Mouse (Mus musculus) layer of hippocampus, adult 2 months (tissue): Measurements from ENCODE around the gene Anks1b. TPM values are rescaled to one million over a fixed set of nuclear protein-coding genes. Genes with fewer than 3 reads are reported as not detected.

Experiments
- DNase-seq, 2 experiments: peaks; one replicate each; pipeline ENCODE4 v3.0.0; 2022; ENCODE audit warnings: low spot score in 2 of 2
- H3K27ac ChIP-seq: fragments of 200-600 bp; 2 replicates; pipeline ENCODE4 v1.8.1; 2022
- H3K4me3 ChIP-seq: fragments of 200-600 bp; 2 replicates; pipeline ENCODE4 v1.8.1; 2022; ENCODE audit warnings: mild to moderate bottlenecking
- CTCF ChIP-seq: fragments of 200-600 bp; conservative IDR thresholded peaks from 2 replicates; pipeline ENCODE4 v1.8.1; 2022; ENCODE audit warnings: antibody characterized with exemption, mild to moderate bottlenecking, moderate library complexity
- total RNA-seq, 2 experiments: library from RNA; stranded (reverse); gene quantifications; 2 replicates each; pipeline ENCODE4 v1.2.3; 2021

Anks1b gene
- total RNA-seq, 2 experiments from 2014 or later, result 540 to 541 TPM

DNA sequence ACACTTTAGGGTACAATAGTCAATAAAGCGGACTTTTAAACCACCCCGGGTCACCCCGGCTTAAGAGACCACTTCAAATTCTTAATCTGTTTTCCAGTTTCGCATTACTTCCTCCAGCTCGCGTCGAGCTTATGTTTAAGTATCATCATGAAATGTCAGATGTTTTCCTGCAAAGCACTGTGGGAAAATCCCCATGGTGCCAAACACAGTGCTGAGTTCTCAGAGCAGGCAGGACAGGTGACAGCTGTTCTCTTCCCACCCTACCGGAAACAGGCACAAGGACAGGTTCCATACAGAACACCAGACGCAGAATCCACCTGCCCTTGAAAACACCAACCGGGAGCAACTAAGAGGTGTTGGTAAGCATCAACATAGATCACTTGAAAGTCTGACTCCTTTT is 856.2 kb downstream of the Anks1b start:
- no peak for TF ChIP-seq CTCF
- no peak for DNase-seq
- no peak overlapping the region for H3K4me3 ChIP-seq
- H3K27ac ChIP-seq, result peak overlapping the region; percentile 70

GRCm38 (mm10) chr10:90732823-90733222 is 859.5 kb downstream of the Anks1b start:
- peak overlapping the region; percentile 46; the same call in 1 of the 2 replicates for H3K27ac ChIP-seq
- H3K4me3 ChIP-seq, result no peak overlapping the region
- TF ChIP-seq CTCF, result no peak
- DNase-seq, result no peak

DNA sequence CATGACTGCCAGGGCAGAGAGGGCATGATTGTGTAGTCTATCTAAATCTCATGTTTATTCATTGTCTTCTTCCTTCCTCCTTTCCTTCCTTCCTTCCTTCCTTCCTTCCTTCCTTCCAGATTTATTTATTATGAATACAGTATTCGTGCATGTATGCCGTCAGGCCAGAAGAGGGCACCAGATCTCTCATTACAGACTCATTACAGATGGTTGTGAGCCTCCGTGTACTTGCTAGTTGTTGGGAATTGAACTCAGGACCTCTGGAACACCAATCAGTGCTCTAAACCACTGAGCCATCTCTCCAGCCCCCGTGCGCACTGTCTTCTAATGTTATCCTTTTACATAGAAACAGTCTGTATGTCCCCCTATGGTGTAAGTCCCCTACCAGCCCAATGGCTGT is 860.3 kb downstream of the Anks1b start:
- DNase-seq, result no peak
- H3K27ac ChIP-seq, result peak overlapping the region; percentile 46; the same call in 1 of the 2 replicates
- H3K4me3 ChIP-seq, result no peak overlapping the region
- peak; percentile 79 for TF ChIP-seq CTCF

GRCm38 (mm10) chr10:90738475-90738874 is 865.2 kb downstream of the Anks1b start:
- Histone ChIP-seq H3K27ac (no peak overlapping the region), H3K4me3 (no peak overlapping the region)
- DNase-seq, result no peak
- TF ChIP-seq CTCF, result no peak

- peak; percentile 58 for TF ChIP-seq CTCF
- Histone ChIP-seq H3K4me3 (no peak overlapping the region), H3K27ac (peak overlapping the region; percentile 61; the same call in 1 of the 2 replicates)
- DNase-seq, result no peak
These were observed 867.6 kb downstream of the Anks1b start for GRCm38 (mm10) chr10:90740956-90741355.

GRCm38 (mm10) chr10:90751889-90752288 is 878.6 kb downstream of the Anks1b start:
- TF ChIP-seq CTCF, result no peak
- Histone ChIP-seq H3K27ac (peak overlapping the region; percentile 86), H3K4me3 (no peak overlapping the region)
- DNase-seq, result no peak

- peak; percentile 68 to 84 for DNase-seq
- Histone ChIP-seq H3K4me3 (no peak overlapping the region), H3K27ac (peak overlapping the region; percentile 86)
- TF ChIP-seq CTCF, result peak; percentile 27
These were observed 879.8 kb downstream of the Anks1b start for GRCm38 (mm10) chr10:90753106-90753505.

GRCm38 (mm10) chr10:90757773-90758172 is 884.5 kb downstream of the Anks1b start:
- Histone ChIP-seq H3K4me3 (no peak overlapping the region), H3K27ac (peak overlapping the region; percentile 6; the same call in 1 of the 2 replicates)
- DNase-seq, result no peak
- TF ChIP-seq CTCF, result no peak

- H3K4me3 ChIP-seq, result no peak overlapping the region
- 0 out of 2 replicates have a peak overlapping the region, but pooled peaks have one; percentile 25 for H3K27ac ChIP-seq
- no peak for DNase-seq
- TF ChIP-seq CTCF, result no peak
These were observed 886.6 kb downstream of the Anks1b start for GRCm38 (mm10) chr10:90759929-90760328.

DNA sequence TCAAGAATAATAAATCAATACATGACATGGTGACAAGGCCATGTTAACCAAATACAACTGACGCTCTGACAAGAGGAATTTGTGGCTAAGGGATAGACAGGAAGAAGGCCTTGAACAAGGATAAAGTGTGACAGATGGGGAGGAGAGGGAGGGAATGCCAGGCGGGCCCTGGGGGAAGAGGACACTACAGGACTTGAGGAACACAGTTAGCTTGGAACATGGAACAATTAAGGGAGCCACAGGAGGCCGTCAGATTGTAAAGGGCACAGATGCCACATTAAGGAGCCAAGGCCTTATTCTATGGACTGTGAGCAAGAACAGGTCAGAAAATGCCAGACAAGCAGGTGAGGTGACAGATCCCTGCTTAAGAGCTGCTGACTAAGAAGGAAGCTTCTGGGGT is 893.0 kb downstream of the Anks1b start:
- no peak overlapping the region for H3K4me3 ChIP-seq
- no peak overlapping the region for H3K27ac ChIP-seq
- no peak for DNase-seq
- TF ChIP-seq CTCF, result no peak

DNA sequence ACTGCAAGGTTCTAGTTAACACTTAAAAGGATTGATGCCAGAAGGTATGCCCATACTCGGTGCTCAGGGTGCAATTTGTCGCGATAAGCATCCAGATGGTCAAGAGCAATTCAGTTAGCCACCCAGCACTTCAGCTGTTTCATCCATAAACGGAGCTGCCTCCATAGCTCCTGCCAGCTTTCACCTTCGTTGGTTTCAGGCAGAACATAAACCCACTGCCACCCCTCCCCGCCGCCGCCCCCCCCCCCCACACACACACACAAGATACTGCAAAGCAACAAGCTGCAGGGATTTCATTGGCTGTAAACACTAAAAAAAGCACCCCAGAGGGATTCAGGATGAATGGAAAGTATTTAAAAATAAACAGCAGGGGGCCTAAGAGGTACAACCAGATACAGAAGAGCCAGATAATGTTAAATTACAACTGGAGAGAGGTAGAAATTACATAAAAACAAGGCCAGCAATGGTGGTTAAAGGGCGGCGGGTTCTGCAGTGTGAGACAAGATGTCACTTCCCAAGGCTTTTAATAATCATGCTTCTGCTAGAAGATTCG is 897.2 kb downstream of the Anks1b start:
- no peak for DNase-seq
- Histone ChIP-seq H3K27ac (peak overlapping the region; percentile 65; the same call in 1 of the 2 replicates), H3K4me3 (no peak overlapping the region)
- TF ChIP-seq CTCF, result peak; percentile 55

DNA sequence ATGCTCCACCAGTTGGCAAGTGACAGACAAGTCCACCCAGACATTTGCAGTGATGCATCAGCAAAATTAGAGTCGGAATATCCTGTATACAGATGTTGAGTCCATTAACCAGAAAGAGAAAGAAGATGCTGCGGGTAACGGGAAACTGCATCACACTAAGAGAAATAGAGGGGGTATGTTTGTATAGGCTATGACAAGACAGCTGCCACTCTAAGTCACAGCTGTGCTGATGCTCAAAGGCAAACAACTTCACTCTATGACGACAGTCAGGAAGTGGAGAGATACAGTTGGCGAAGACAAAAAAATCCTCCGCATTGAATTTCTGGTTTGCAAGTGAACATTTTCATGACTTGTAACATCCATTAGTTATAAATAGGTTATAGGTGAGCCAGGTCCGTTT is 897.7 kb downstream of the Anks1b start:
- no peak for DNase-seq

DNA sequence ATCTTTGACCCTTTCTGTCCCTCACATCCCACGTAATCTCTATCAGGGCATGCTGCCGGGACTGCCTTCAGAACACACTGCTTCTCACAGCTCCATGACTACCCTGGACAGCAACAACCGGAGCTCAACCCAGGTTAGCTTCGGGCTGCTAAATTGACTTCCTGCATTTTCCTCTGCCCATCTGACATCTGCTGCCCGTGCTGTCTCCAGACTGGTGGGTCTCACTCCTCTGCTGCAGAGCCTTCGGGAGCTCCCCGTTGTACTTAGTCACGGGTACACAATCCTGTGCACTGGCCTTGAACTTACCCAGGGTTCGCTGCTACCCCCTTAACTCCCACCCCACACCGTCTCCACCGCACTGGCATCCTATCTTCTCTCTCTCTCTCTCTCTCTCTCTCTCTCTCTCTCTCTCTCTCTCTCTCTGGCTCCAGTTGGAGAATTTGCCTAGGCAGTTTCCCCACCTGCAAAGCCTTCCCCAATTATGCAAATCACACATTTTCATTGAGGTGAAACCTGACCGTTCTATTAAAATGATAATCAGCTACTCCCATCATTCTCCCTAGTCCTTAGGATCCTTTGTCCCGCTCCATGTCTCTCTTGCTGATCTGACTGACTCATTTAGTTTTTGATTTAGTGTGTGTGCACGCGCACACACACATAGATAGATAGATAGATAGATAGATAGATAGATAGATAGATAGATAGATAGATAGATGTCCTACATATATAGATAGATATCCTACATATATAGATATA is 898.3 kb downstream of the Anks1b start:
- no peak for TF ChIP-seq CTCF
- Histone ChIP-seq H3K27ac (peak overlapping the region; percentile 65; the same call in 1 of the 2 replicates), H3K4me3 (no peak overlapping the region)
- no peak for DNase-seq

More for the DNA sequence above, 897.7 kb downstream of the Anks1b start:
- no peak overlapping the region for H3K4me3 ChIP-seq
- TF ChIP-seq CTCF, result no peak
- peak overlapping the region; percentile 65; the same call in 1 of the 2 replicates for H3K27ac ChIP-seq
